Mouse (Mus musculus) frontal cortex, adult (tissue): ENCODE results near the gene Pxdc1.

Source experiments
- ATAC-seq: cut with Nextera tagmentation; 2 replicates; pipeline ENCODE4 v1.9.2; 2017; ENCODE audit warnings: mild to moderate bottlenecking, moderate library complexity, mixed read lengths; ENCODE audit not compliant: low TSS enrichment

Pxdc1 gene

GRCm38 (mm10) chr13:34596797-34597196, 56.5 kb downstream of the Pxdc1 start:
- no peak for ATAC-seq
